ENCODE assay signal across 7 mouse cellular contexts in genomic region chr7:58657913-58658789, GRCm38 (mm10). TPM values are rescaled to one million over a fixed set of nuclear protein-coding genes. Genes with fewer than 3 reads are reported as not detected.
DNase-seq lines count a peak whose midpoint lies in the region; ATAC-seq and TF ChIP-seq lines count a peak whose summit lies in the region.

No protein-coding gene starts in this region.

- H3K4me3 ChIP-seq in intestine, postnatal 0 days (ENCODE audit: low read depth, low read length), result peak overlapping the region; percentile 66
- H3K4me3 ChIP-seq in liver, embryonic 13.5 days (replicated peaks), result peak overlapping the region; percentile 61
- H3K4me3 ChIP-seq in myocyte, result peak overlapping the region; percentile 39

- peak overlapping the region; percentile 85 for H3K4me2 ChIP-seq in intestine, postnatal 0 days (replicated peaks; ENCODE audit: low read depth)
- peak overlapping the region; percentile 74 for H3K4me2 ChIP-seq in liver, embryonic 13.5 days
- H3K4me2 ChIP-seq in myocyte (ENCODE audit: low read depth), result peak overlapping the region; percentile 66

- peak; percentile 77 for TF ChIP-seq POLR2A in myocyte (IDR thresholded peaks at IDR 0.05; ENCODE audit: insufficient read length, low read depth)

- peaks cover 2% of the 10 kb centered on the region for H3K79me2 ChIP-seq in myocyte (ENCODE audit: control insufficient read depth, insufficient read depth)

- 0 out of 2 replicates have a peak overlapping the region, but pooled peaks have one; percentile 10 for H3K27ac ChIP-seq in intestine, postnatal 0 days (ENCODE audit: low read depth, low read length)
- no peak overlapping the region; the same call in 1 of the 2 replicates for H3K27ac ChIP-seq in liver, embryonic 13.5 days

- H3K27me3 ChIP-seq in intestine, postnatal 0 days (replicated peaks; ENCODE audit: control insufficient read depth, insufficient read depth, low read length), result no peaks in the 10 kb centered on the region
- peaks cover 21% of the 10 kb centered on the region for H3K27me3 ChIP-seq in liver, embryonic 13.5 days
- no peaks in the 10 kb centered on the region for H3K27me3 ChIP-seq in myocyte (ENCODE audit: control insufficient read depth, insufficient read depth, insufficient read length)

- H3K36me3 ChIP-seq in intestine, postnatal 0 days (ENCODE audit: control insufficient read depth, insufficient read depth), result no peaks in the 10 kb centered on the region
- no peaks in the 10 kb centered on the region for H3K36me3 ChIP-seq in liver, embryonic 13.5 days
- no peaks in the 10 kb centered on the region for H3K36me3 ChIP-seq in myocyte (ENCODE audit: control insufficient read depth, insufficient read depth)

- under 1% methylated on average over 81 of the region's 81 CpGs for WGBS in intestine, postnatal 0 days
- under 1% methylated on average over 66 of the region's 81 CpGs for WGBS in liver, embryonic 13.5 days (ENCODE audit: insufficient replicate concordance)

- no peaks in the 10 kb centered on the region for H3K4me1 ChIP-seq in intestine, postnatal 0 days (replicated peaks; ENCODE audit: control insufficient read depth, insufficient read depth, low read length)
- H3K4me1 ChIP-seq in liver, embryonic 13.5 days (replicated peaks), result no peaks in the 10 kb centered on the region

- ATAC-seq in intestine, postnatal 0 days, result peak; percentile 56; the same call in 1 of the 2 replicates
- peak; percentile 81 for ATAC-seq in liver, embryonic 13.5 days (ENCODE audit: low read depth)

- peak overlapping the region; percentile 59 for H3ac ChIP-seq in myocyte (ENCODE audit: control insufficient read depth, insufficient read length)

- no peak for TF ChIP-seq CTCF in intestine, postnatal 0 days (IDR thresholded peaks at IDR 0.05; ENCODE audit: low read depth)

- no peaks in the 10 kb centered on the region for H3K9me3 ChIP-seq in intestine, postnatal 0 days (ENCODE audit: control insufficient read depth)
- H3K9me3 ChIP-seq in liver, embryonic 13.5 days (replicated peaks), result no peaks in the 10 kb centered on the region

- peak; percentile 93 for DNase-seq in adrenal gland, adult 2 months
- DNase-seq in embryo, embryonic 11 days, result peak; percentile 89
- DNase-seq in heart, adult 11 months, result peak; percentile 97
- DNase-seq in liver, embryonic 13.5 days, result peak; percentile 17
- peak; percentile 41 to 68 for DNase-seq in spleen, postnatal 4 days (ENCODE audit: low spot score in 2 of 2)

- H3K9ac ChIP-seq in intestine, postnatal 0 days (ENCODE audit: low read depth, low read length), result peak overlapping the region; percentile 48
- peak overlapping the region; percentile 61 for H3K9ac ChIP-seq in liver, embryonic 13.5 days

TF ChIP-seq in myocyte, 11 proteins besides CTCF, POLR2A, EP300 and RAD21:
- peak; percentile 6 for TF ChIP-seq E2F4 (IDR thresholded peaks at IDR 0.05; ENCODE audit: insufficient read depth)
- TF ChIP-seq MYOG (IDR thresholded peaks at IDR 0.05; ENCODE audit: control insufficient read depth in 1 of 3, insufficient read depth in 1 of 3, insufficient read length in 2 of 3, low read depth in 2 of 3), result no peak

RNA-seq across cellular contexts. Expression of gene Atp10a, which starts 2.2 kb away (rescaled TPM):
- total RNA-seq in adrenal gland, adult 2 months (2021), result 10 to 100 TPM; 65.4 to 83.7 TPM
- 29.5 and 35.2 TPM in 2 replicates for polyA plus RNA-seq in adrenal gland, adult 2 months (2012; rRNA removed)
- 1.0 and 1.2 TPM in 2 replicates for polyA plus RNA-seq in intestine, postnatal 0 days (2015; fragmentation: Nextera tagmentation; extraction: Ambion mirVana)
- 0.74 and 0.94 TPM in 2 replicates for polyA plus RNA-seq in liver, embryonic 13.5 days (2015; fragmentation: Nextera tagmentation; extraction: Ambion mirVana)
- 3.0 TPM for polyA plus RNA-seq in myocyte (2012; fragmentation: generic; extraction: Trizol)

Comparison
In these comparisons a context has a peak if more than half of its experiments do, and no peak if none do; other contexts are left out.
1. DNase-seq: peak in every context shown above with its lines; median percentile 97 in heart, adult 11 months; 93 in adrenal gland, adult 2 months; 89 in embryo, embryonic 11 days; 54 in spleen, postnatal 4 days; 17 in liver, embryonic 13.5 days.